Mouse (Mus musculus) retina, adult 2 months (tissue): ENCODE measurements at regions not wholly inside any gene's neighbourhood (a gene's known extent, or its start where the extent isn't known, plus 50 kb on each side); places are given as distances from the start of the nearest gene placed in this dataset.
"Not testable (repeated sequence)": the region's sequence is repeated elsewhere in the genome, so short reads cannot be mapped to it uniquely, and the experiment has no call there.

Experiments
- DNase-seq: peaks from one replicate; pipeline ENCODE4 v3.0.0-alpha.2; 2012; ENCODE audit warnings: low read depth, low spot score

DNA sequence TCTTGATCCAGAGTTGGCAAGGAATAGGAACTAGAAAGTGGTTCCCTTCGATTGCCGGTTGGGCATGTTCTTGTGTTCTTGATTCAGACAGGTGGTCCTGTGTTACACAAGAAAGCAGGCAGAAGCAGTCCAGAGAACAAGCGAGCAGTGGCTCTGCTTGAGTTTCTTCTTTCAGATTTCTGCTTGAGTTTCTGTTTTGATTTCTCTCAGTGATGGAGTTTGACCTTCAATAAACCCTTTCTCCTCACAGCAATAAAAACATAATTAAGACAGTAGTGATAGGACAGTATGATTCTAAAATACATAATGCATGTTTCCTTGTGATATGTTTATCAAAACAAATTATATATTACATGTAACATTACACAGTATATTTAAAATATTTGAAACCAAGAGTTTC lies 59.1 kb downstream of the Klf6 start:
- no peak for DNase-seq

DNA sequence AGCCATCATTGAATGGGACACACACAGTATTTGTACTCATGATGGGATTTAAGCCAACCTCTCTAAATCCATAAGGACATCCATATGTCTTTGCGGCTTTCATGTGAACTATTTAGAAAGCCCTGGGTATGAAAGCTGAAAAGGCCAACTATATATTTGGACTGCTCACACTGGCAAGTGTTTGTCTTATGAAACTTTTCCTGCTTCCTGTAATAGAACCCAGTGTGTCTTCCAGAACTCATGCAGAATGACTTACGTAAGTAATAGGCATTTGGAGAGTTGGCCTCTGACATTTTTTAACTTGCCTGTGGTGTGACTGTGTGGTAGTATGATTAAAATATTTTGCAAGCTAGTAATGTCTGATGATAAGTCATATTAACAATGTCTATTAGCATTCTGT lies 70.2 kb downstream of the Klf6 start:
- no peak for DNase-seq

DNA sequence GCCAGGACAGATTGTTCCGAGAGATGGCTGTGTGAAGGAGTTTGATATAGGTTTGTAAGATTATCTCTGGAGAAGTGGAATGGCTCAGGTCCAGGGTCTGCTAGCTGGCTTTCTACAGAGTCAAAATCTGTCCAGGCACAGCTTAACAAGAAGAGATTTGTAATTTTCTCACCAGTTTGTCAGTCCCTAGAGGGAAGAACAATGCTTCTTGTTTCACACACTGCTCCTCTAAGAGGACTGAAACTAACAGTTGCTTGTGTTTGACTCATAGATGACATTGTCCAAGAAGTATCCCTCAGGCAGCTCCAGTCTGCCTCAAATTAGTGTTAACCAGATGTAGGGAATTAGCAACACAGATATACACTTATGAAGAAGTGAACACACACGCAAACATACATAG lies 76.2 kb downstream of the Klf6 start:
- DNase-seq = no peak

DNA sequence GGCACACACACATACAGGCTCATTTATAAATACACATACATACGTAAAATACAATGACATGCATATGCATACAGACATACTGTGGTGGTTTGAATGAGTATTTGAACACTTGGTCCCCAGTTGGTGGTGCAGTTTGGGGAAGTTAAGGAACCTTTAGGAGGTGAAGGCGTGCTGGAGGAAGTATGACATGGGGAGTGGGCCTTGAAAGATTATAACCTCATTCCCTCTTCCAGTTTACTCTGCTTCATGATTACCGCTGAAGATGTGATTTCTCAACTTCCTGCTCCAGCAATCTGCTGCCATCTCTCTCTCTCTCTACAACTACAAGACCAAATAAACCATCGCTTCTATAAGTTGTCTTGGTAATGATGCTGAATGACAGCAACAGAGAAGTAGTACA lies 76.7 kb downstream of the Klf6 start:
- DNase-seq = no peak

DNA sequence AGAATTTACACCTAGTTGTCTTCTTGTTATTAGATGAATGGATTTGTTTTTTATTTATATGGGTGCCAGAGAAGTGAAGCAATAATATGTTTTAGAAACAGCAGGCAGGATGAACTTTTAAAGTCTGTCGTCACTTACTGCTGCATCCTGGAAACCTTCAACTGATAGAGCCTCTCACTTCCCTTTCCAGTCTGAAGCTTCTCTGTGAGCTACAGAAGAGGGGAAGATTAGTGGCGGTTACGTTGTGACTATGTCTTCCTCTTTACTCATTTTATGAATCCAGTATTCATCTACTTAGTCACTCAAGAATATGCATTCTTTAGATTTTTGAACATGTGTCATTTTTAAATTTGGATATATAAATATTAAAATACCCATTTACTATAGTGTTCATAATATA lies 78.1 kb downstream of the Klf6 start:
- no peak for DNase-seq

DNA sequence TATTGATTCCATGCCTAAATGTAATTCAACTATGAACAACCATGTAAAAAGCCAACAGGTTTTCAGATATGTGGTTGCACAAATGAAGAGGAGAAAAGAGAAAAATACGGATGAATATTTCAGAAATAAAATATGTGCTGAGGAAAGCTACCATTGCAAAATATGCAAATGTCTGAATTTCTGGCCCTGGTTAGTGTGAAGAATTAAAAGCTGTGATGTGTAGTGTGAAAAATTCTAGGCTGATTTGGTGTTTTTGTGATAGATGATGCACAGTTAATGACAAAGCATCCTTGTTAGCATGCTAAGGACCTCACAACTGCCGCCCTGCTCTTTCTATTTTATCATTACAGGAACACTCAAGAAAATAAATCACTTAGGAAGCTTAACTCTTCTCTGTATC lies 91.6 kb downstream of the Klf6 start:
- no peak for DNase-seq

DNA sequence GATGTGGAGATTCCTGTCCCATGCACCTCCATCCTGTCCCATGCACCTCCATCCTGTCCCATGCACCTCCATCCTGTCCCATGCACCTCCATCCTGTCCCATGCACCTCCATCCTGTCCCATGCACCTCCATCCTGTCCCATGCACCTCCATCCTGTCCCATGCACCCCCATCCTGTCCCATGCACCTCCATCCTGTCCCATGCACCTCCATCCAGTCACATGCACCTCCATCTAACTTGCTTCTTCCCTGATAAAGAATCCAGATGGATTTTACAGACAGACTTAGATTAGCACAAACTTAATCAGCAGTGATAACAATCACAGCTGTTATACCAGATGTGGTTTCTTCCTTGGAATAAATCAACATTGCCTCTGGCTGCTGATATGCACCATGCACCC lies 93.8 kb downstream of the Klf6 start:
- not testable (repeated sequence) for DNase-seq

DNA sequence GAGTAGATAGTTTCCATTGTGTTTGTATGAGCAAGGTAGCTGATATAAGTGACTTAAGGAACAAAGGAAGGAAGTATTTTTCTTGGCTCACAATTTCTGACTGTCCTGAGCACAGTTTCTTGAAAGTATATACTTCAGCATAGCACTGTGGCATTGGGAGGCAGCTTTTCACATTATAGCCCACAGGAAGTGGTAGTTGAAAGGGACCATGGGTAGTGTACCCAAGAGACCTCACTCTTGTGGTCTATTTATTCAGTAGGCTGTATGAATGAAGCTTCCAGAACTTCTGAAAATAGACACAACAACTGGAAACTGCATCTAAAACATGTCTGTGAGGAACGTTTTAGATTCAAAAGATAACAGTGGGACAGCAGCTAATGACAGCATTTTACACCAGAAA lies 94.9 kb downstream of the Klf6 start:
- no peak for DNase-seq

DNA sequence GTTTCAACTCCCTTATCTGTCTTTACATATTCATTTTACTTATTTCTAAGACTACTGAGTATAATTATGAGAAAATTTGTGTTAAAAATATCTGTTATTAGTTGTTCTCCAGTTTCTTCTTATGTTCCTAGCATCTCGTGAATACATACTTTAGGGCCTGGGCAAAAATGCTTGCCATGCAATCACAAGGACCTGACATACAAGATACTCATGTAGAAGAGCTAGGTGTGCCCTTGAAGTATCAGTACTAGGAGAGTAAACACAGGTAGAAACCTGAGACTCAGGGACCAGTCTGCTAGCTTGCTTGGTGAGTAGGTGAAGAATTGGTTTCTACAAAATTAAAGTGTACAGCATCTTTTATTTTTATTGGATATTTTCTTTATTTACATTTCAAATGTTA lies 101.7 kb downstream of the Klf6 start:
- DNase-seq = no peak

DNA sequence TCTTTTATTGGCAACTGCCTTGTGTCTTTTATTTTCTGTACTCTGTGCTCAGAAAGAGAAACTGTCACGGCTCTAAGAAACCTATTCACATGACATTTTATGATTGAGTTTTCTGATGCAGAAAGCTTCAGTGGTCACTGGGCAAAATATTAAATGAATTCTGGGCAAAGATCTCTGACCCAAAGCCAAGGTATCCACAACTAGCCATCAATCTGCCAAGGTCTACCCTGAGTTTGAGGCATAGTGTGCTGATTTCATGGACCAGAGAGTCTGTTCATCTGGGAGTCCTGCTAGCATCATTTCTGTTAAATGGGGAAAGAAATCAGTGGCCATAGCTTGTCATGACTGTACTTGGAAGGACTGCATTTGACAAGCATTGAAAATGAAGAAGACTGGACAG lies 103.3 kb downstream of the Klf6 start:
- no peak for DNase-seq

DNA sequence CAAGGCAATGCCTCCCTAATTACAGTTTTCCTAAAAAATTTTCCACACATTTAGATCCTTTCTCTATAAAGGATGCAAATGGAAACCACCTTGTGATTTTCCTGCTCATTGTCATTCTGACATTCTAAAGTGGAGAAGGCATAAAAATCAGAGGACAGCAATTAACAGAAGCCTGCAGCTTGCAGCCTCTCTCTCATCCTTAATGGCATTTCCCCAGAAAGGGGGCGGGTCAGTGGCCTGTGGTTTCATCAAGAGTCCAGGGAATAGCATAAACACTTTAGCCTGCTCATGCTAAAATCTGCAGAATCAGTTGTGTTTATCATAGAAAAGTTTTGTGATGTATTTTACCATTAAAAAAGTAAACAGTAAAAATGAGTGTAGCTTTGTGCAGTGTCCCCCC lies 117.3 kb downstream of the Klf6 start:
- no peak for DNase-seq

DNA sequence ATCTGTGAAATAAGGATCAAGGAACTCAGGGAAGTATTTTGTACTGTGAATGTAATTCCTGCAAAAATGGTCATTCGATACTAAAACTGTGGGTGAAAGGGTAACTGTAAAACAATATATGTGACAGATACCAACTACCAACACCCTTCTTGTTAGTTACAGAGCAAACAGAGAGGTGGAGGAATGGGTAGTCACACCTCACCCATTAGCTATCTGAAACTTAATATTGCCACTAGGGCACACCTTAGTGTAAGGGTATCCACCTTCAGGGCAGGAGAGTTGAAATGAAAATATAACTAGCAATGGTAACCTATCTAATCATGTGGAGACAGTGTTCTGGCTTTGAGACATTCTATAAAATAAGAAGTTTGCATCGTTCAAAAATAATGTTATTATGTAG lies 126.2 kb downstream of the Klf6 start:
- DNase-seq = no peak

DNA sequence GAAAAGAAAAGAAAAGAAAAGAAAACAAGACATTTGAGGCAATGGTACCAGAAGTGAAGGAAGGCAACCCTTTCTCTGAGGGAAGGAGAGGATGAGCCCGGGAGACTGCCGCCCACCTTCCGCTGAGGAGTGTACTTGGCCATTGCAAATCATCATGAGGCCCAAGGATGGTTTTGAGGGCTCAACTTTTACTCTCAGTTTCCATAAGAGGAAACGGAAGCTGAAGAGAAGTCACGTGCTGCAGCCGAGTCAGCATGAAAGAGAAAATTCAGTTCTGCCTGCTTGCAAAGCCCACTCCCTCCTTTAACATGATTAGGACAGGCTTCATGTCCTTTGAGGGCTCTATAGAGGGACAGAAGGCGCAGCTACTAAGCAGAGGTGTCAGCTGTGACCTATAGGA lies 127.1 kb downstream of the Klf6 start:
- no peak for DNase-seq

DNA sequence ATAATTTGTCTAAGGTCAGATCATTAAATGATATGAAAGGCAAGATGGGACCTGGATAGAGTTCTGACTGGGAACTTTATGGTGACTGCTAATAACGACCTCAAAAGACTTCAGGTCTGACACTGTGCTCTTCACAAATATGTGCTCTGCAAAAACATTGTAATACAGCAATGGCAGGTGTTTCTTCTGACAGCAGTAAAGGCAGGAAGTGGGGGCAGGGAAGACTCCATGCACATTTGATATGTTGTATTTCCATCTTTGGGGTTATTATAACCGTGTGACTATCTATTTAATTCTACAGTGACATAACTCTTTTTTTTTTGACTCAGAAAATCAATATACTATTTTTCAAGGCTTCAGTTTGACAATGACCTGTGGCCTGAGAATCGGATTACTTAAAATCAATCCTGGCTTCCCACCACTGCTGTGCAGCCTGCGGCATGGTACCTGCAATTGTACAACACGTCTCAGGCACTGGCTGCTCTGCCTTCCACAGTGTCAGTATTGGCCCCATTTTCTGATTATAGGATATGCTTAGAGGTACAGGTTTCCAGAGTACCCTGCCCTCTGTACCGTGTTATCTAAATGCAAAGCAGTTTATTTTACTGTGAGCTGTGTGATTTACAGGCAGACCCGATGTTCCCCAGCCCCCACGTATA lies 139.4 kb downstream of the Klf6 start:
- no peak for DNase-seq

DNA sequence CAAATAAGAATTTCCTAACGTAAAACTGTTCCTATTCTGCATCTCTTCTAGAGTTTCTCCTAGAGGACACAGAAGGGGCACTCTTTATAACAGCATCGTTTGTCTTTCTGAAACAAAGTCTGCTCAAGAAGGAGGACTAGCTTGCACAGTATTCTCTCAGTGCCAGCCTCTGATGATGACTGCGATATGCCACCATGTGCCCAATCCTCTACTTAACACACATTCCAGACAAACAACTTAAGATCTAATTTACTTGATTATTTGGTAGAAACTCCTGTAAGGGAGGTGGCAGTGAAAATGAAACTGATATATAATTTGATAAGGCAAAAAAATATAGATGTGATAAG lies 139.9 kb downstream of the Klf6 start:
- no peak for DNase-seq

DNA sequence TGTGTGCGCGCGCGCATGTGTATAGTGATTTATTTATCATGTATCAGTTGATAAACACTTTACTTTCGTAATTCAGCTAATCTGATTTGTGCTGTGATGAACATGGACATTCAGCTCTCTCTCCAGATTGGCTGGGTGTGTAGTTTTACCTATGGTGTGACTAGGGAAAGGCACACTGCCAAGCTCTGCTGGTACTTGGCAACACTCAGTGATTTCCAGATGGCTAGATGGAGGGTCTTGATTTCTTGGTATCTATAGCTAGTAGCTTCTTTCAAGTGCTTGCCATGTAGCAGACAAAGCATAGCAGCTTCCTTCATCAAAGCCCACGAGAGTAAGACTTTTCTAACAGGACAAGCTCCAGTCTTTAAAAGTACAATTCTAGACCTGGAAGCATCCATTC lies 144.6 kb downstream of the Klf6 start:
- DNase-seq = no peak

DNA sequence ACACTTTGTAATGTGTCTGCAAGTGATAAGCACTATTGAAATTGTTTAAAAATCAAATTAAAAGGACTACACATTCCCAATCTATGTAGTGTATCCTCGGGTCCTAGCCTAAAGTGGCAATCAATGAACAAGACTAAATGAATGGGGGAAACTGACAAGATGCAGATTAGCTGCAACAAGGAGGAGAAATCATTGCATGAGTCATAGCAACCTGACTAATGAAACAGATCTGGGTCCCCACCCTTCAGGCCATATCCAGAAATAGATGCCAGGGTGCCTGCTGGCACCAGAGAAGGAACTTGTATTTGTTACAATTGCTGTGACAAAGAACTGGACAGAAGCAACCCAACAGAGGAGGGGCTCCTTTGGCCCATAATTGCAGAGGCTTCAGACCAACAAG lies 148.4 kb downstream of the Klf6 start:
- no peak for DNase-seq

DNA sequence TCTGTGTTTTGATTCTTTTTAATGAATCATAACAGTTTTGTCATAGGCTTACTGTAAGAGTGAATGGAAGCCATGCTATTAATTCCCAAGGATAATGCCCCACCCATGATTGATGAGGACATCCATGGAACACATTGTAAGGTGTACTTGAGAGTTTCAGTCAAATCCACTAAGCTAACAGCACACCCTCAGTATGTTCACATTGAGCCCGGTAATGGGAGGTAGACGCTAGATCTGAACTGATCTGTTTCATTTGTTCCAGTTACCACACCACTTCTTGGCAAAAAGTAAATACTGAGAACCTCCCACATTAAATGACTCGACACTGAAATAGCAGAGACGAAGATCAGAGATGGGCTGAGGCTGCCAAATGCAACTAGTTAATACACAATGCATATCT lies 165.9 kb downstream of the Klf6 start:
- DNase-seq = no peak

DNA sequence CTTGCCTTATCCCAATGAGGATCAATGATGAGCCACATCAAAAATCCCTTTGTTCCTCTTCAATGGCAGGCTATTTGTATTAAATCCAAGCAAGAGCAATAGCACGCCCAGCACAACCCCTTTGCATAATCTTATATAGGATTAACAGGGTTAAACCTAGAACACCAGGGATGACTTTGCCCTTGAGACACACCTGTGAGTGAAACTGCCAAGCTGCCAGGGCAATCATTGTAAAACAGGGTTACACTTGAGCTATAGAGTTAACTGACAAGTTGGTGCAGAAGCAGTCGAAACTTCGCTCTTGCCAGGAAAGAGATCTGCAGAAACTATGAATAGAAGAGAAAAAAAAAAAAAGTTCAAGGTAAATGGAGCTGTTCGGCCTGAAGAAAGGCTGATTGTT lies 167.6 kb downstream of the Klf6 start:
- DNase-seq = no peak

DNA sequence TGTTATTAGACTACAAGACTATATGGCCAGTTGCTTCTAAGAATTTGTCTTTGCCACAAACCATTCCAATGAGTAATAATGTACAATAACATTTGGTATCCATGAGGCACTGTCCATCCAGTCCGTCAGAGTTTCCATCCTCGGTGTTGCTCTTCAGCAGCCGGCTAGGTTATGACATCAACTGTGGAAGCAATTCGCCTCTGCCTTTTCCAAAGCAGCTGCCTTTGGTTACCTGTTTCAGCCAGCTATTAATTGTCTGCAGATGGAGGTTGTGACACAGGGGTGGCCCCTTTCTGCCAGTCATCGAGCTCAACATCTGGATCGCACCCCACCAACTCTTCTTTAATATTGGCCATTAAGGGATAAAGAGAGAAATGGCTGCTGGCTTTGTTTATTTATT lies 168.2 kb downstream of the Klf6 start:
- no peak for DNase-seq

DNA sequence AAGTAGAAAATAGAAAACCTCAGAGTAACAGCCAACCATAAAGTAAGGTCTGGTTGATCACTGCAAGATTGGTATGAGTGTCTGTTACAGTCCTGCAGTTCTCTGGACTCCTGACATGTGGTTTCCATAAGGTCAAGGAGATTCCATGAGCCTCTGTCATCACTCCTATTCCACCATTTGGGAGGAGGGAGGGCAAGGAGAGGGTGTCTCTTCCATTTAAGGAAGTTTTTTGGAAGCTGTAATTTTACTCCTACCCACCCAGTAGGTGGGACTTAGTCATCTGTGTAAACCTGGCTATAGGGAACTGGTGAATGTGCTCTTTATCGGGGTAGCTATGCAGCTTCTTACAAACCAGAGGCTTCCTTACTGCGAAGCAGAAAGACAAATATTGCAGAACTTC lies 168.8 kb downstream of the Klf6 start:
- DNase-seq = no peak

DNA sequence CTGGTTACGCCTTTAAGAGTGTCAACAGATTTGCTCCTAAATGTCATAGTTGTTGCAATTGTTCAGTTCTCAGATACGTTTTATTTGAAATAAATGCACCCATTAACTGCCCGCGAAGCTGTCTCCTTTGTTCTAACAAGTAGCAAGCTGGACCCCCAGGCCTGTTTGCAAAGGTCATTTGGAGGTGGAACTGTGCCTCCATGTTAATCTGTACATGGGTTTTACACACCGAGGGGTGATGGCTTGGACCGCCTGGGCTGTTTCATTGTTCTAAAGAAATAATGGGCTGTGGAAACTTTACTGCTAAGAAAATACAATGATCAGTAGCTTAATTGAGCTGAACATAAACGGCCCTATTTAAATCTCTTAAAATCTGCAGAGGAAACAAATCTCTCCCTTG lies 178.8 kb downstream of the Klf6 start:
- no peak for DNase-seq

DNA sequence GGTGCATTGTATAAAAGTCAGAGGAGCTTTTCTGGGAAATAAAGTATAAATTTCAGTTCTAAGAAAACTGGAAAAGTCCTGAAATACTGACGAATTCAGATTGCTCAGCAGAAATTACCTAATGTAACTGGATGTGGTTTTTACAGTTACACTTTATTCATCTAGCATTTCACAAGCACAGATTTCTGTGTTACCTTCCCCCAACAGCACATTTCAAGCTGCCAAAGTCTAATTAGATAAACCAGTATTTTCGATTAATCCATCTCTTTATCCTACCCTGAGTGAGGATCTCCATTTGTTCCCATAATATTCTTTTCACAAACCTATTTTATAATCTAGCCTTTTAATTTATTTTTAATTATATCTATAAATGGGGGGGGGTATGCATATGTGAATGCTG lies 179.4 kb downstream of the Klf6 start:
- no peak for DNase-seq

DNA sequence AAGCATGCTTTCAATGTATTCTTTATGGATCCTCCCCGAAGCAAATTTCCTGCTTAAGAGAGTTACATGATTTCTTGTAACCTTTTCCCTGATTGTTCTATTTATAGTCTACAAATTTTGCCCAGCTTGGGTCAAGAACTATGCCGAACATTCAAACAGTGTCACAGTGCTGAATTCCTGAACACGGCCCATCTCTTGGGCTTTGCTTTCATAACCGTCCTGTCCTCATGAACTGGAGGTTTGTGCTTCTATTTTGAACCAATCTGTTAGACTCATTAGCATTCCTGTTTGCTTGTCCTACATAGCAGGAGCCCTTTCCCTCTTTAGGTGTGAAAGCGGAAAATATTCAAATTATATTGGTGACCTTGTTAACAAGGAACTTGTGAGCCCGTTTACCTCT lies 181.2 kb downstream of the Klf6 start:
- DNase-seq = no peak
